Mouse (Mus musculus) hindbrain, embryonic 12.5 days (tissue): ENCODE measurements around the gene Vti1a. TPM values are rescaled to one million over a fixed set of nuclear protein-coding genes. Genes with fewer than 3 reads are reported as not detected.
A peak's percentile ranks its signal among the peaks of the same experiment; 100 is the strongest.

Source experiments
- ATAC-seq: fragments of 200-750 bp; cut with Nextera tagmentation; 2 replicates; pipeline ENCODE4 v1.8.0; 2017; ENCODE audit warnings: moderate TSS enrichment; ENCODE audit not compliant: low FRiP score
- H3K27ac ChIP-seq: fragments of 300-500 bp; sonication (generic); 2 replicates; pipeline ENCODE4 v1.5.1; 2016; ENCODE audit warnings: mild to moderate bottlenecking
- H3K27me3 ChIP-seq: fragments of 300-500 bp; sonication (generic); 2 replicates; pipeline ENCODE4 v1.6.1; 2016; ENCODE audit warnings: mild to moderate bottlenecking
- H3K36me3 ChIP-seq: fragments of 300-500 bp; sonication (generic); 2 replicates; pipeline ENCODE4 v1.6.1; 2016; ENCODE audit warnings: mild to moderate bottlenecking
- H3K4me1 ChIP-seq: fragments of 300-500 bp; sonication (generic); 2 replicates; pipeline ENCODE4 v1.6.1; 2016
- H3K4me2 ChIP-seq: fragments of 300-500 bp; sonication (generic); replicated peaks from 2 replicates; pipeline ENCODE4 v1.6.1; 2016; ENCODE audit warnings: mild to moderate bottlenecking
- H3K4me3 ChIP-seq: fragments of 300-500 bp; sonication (generic); 2 replicates; pipeline ENCODE4 v1.5.1; 2016; ENCODE audit warnings: mild to moderate bottlenecking
- H3K9ac ChIP-seq: fragments of 300-500 bp; sonication (generic); 2 replicates; pipeline ENCODE4 v1.6.1; 2016; ENCODE audit warnings: mild to moderate bottlenecking, moderate library complexity
- H3K9me3 ChIP-seq: fragments of 300-500 bp; sonication (generic); replicated peaks from 2 replicates; pipeline ENCODE4 v1.6.1; 2016; ENCODE audit warnings: mild to moderate bottlenecking
- WGBS: fragments of 180-500 bp; shearing (Covaris S2); methylation state at CpG from one replicate; pipeline ENCODE4 v1.1.7; 2016; 5-methylcytosine and 5-hydroxymethylcytosine counted together
- polyA plus RNA-seq: library from polyadenylated mRNA; unstranded; fragments of >200 nt; fragmentation: Nextera tagmentation; extraction: Ambion mirVana; gene quantifications from 2 replicates; pipeline ENCODE4 v1.2.1, GENCODE M21; 2016

Gene Vti1a
- polyA plus RNA-seq, 1 experiment from 2014 or later, result 32.3 TPM

GRCm38 (mm10) chr19:55641891-55642290 lies 325.8 kb downstream of the Vti1a start:
- Histone ChIP-seq H3K4me3 (no peak overlapping the region), H3K36me3 (no peaks in the 10 kb centered on the region), H3K4me1 (peaks cover 18% of the 10 kb centered on the region), H3K9ac (no peak overlapping the region), H3K27ac (no peak overlapping the region), H3K4me2 (no peak overlapping the region), H3K9me3 (peaks cover 6% of the 10 kb centered on the region; the same call in 1 of the 2 replicates), H3K27me3 (peaks cover 64% of the 10 kb centered on the region)
- WGBS, result 70% methylated on average over 2 of the region's 2 CpGs
- ATAC-seq, result no peak

DNA sequence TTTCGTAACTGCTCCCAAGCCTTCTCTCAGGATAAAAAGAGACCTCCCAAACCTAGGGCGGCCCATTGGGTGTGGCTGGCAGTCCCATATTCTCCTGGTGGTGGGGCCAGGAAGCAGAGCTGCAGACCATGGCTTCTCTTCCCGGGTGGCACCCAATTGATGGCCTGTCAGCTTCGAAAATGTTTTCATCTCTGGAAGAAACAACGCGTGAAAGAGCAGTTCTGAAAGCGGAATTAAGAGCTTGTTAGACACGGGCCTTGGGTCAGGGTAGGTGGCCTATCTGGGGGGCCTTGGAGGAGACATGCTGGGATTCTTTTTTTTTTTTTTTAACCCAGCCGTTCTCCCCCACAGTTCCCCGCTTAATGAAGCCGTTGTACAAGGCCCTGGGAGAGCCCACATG lies 326.3 kb downstream of the Vti1a start:
- Histone ChIP-seq H3K9ac (no peak overlapping the region), H3K27me3 (peaks cover 65% of the 10 kb centered on the region), H3K9me3 (peaks cover 6% of the 10 kb centered on the region; the same call in 1 of the 2 replicates), H3K36me3 (no peaks in the 10 kb centered on the region), H3K4me2 (no peak overlapping the region), H3K4me3 (no peak overlapping the region), H3K4me1 (peaks cover 18% of the 10 kb centered on the region), H3K27ac (no peak overlapping the region)
- 31% methylated on average over 11 of the region's 11 CpGs for WGBS
- ATAC-seq, result no peak

- no peaks in the 10 kb centered on the region for H3K36me3 ChIP-seq
- H3K9me3 ChIP-seq, result peaks cover 6% of the 10 kb centered on the region; the same call in 1 of the 2 replicates
- no peak overlapping the region for H3K9ac ChIP-seq
- ATAC-seq, result no peak
- 12% methylated on average over 13 of the region's 14 CpGs for WGBS
- H3K4me2 ChIP-seq, result peak overlapping the region; percentile 39
- peaks cover 18% of the 10 kb centered on the region for H3K4me1 ChIP-seq
- no peak overlapping the region for H3K4me3 ChIP-seq
- H3K27ac ChIP-seq, result no peak overlapping the region
- peaks cover 59% of the 10 kb centered on the region for H3K27me3 ChIP-seq
Measured at GRCm38 (mm10) chr19:55643288-55643901, 327.3 kb downstream of the Vti1a start.

DNA sequence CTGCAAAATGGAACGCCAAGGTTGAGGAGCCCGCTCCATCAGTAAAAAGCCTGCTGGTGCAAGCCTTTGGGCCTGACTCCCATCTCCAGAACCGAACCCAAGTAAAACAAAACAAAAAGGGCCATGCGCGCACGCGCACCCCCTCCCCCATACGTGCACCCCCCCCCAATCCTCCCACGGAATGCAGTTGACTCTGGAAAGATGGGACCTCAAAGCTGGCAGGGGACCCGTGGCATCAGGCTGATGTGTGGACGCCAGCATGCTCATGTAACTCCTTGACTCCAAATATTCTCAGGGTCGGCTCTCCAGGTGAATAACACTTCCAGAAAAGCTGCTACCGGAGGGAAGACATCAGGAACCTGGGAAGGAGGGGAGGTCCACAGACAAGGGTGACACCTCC lies 327.8 kb downstream of the Vti1a start:
- Histone ChIP-seq H3K4me3 (no peak overlapping the region), H3K4me1 (peaks cover 18% of the 10 kb centered on the region), H3K4me2 (peak overlapping the region; percentile 39), H3K27ac (no peak overlapping the region), H3K36me3 (no peaks in the 10 kb centered on the region), H3K9me3 (peaks cover 6% of the 10 kb centered on the region; the same call in 1 of the 2 replicates), H3K27me3 (peaks cover 54% of the 10 kb centered on the region), H3K9ac (no peak overlapping the region)
- ATAC-seq, result no peak
- 67% methylated on average over 13 of the region's 13 CpGs for WGBS

GRCm38 (mm10) chr19:55649363-55649762 lies 333.3 kb downstream of the Vti1a start:
- Histone ChIP-seq H3K4me2 (no peak overlapping the region), H3K9ac (no peak overlapping the region), H3K27ac (no peak overlapping the region), H3K9me3 (no peaks in the 10 kb centered on the region), H3K4me1 (no peaks in the 10 kb centered on the region), H3K27me3 (peaks cover 30% of the 10 kb centered on the region), H3K36me3 (no peaks in the 10 kb centered on the region), H3K4me3 (no peak overlapping the region)
- WGBS, result 93% methylated on average over 10 of the region's 10 CpGs
- ATAC-seq, result no peak

DNA sequence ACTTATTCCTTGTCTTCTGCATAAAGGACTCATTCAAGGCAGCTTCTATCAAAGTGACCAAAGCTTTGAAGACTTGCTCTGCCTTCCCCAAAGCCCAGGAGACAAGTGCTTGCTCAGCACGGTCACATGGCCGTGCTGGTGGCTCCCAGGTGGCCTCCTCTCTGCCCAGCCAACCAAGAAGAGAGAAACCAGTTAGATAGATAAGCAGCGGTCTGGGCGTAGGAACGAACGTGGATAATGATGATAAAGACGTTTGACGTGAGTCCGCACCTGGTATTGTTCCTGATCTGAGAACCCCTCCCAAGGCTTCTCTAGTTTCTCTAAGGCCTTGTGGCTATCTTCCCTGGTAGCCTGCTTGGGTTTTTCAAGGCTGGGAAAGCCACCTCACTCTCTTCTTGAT lies 334.9 kb downstream of the Vti1a start:
- H3K4me2 ChIP-seq, result no peak overlapping the region
- H3K4me3 ChIP-seq, result no peak overlapping the region
- no peaks in the 10 kb centered on the region for H3K4me1 ChIP-seq
- H3K9me3 ChIP-seq, result no peaks in the 10 kb centered on the region
- ATAC-seq, result no peak
- H3K27me3 ChIP-seq, result peaks cover 18% of the 10 kb centered on the region
- H3K27ac ChIP-seq, result no peak overlapping the region
- no peak overlapping the region for H3K9ac ChIP-seq
- 85% methylated on average over 9 of the region's 9 CpGs for WGBS
- H3K36me3 ChIP-seq, result no peaks in the 10 kb centered on the region

- no peak overlapping the region for H3K4me3 ChIP-seq
- no peak overlapping the region for H3K27ac ChIP-seq
- no peaks in the 10 kb centered on the region for H3K9me3 ChIP-seq
- H3K36me3 ChIP-seq, result no peaks in the 10 kb centered on the region
- H3K27me3 ChIP-seq, result peaks cover 8% of the 10 kb centered on the region; the same call in 1 of the 2 replicates
- H3K4me2 ChIP-seq, result no peak overlapping the region
- 88% methylated on average over 7 of the region's 7 CpGs for WGBS
- H3K4me1 ChIP-seq, result no peaks in the 10 kb centered on the region
- H3K9ac ChIP-seq, result no peak overlapping the region
- ATAC-seq, result no peak
Measured at GRCm38 (mm10) chr19:55652693-55653265, 336.7 kb downstream of the Vti1a start.

GRCm38 (mm10) chr19:55660165-55660564 lies 344.1 kb downstream of the Vti1a start:
- Histone ChIP-seq H3K27ac (no peak overlapping the region), H3K36me3 (no peaks in the 10 kb centered on the region), H3K4me2 (no peak overlapping the region), H3K27me3 (no peaks in the 10 kb centered on the region), H3K4me1 (peaks cover 7% of the 10 kb centered on the region), H3K9me3 (no peaks in the 10 kb centered on the region), H3K4me3 (no peak overlapping the region), H3K9ac (no peak overlapping the region)
- WGBS, result 89% methylated on average over 11 of the region's 11 CpGs
- ATAC-seq, result no peak

- Histone ChIP-seq H3K9ac (no peak overlapping the region), H3K27me3 (no peaks in the 10 kb centered on the region), H3K4me2 (no peak overlapping the region), H3K9me3 (no peaks in the 10 kb centered on the region), H3K4me3 (no peak overlapping the region), H3K4me1 (peaks cover 7% of the 10 kb centered on the region), H3K36me3 (no peaks in the 10 kb centered on the region), H3K27ac (no peak overlapping the region)
- no peak for ATAC-seq
- WGBS, result 38% methylated on average over 5 of the region's 5 CpGs
Measured at GRCm38 (mm10) chr19:55662521-55663223, 346.6 kb downstream of the Vti1a start.

DNA sequence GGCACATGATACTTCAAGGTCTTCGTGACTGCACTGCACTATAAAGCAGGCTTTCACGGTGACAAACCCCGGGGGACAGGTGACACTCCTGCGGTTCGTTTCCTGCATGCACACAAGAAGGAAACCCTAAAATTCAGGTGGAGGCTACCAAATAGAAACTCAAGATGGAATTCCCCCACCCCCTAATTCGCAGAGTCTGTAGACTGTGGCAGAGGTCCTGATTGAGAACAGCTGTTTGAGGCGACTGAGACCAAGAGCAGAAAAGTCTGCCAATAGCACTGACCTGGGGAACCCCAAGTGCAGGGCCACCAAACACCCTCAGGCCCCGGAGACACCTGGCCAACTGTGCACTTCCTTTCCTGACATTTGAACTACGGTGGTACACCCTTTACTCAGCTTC lies 351.7 kb downstream of the Vti1a start:
- H3K4me2 ChIP-seq, result no peak overlapping the region
- no peak for ATAC-seq
- H3K9me3 ChIP-seq, result no peaks in the 10 kb centered on the region
- no peak overlapping the region for H3K27ac ChIP-seq
- no peak overlapping the region for H3K9ac ChIP-seq
- WGBS, result 74% methylated on average over 9 of the region's 9 CpGs
- H3K4me3 ChIP-seq, result no peak overlapping the region
- no peaks in the 10 kb centered on the region for H3K4me1 ChIP-seq
- H3K36me3 ChIP-seq, result no peaks in the 10 kb centered on the region
- no peaks in the 10 kb centered on the region for H3K27me3 ChIP-seq

GRCm38 (mm10) chr19:55668896-55669295 lies 352.8 kb downstream of the Vti1a start:
- Histone ChIP-seq H3K27ac (no peak overlapping the region), H3K4me2 (no peak overlapping the region), H3K36me3 (no peaks in the 10 kb centered on the region), H3K9me3 (no peaks in the 10 kb centered on the region), H3K27me3 (no peaks in the 10 kb centered on the region), H3K4me1 (no peaks in the 10 kb centered on the region), H3K4me3 (no peak overlapping the region), H3K9ac (no peak overlapping the region)
- ATAC-seq, result no peak
- 33% methylated on average over 9 of the region's 9 CpGs for WGBS
